Mouse (Mus musculus) embryonic fibroblast, embryonic 13.5 days (primary cell): ENCODE measurements around the gene Hba-x.

Source experiments
- CTCF ChIP-seq: IDR thresholded peaks from 2 replicates; pipeline ENCODE4 v1.5.1; 2011; ENCODE audit warnings: mild to moderate bottlenecking, control low read depth, low read length, moderate library complexity, borderline replicate concordance; ENCODE audit not compliant: insufficient read depth
- POLR2A ChIP-seq: IDR thresholded peaks from 2 replicates; pipeline ENCODE4 v1.6.1; 2011; ENCODE audit warnings: low read depth, mild to moderate bottlenecking, control low read depth, low read length, moderate library complexity

DNA sequence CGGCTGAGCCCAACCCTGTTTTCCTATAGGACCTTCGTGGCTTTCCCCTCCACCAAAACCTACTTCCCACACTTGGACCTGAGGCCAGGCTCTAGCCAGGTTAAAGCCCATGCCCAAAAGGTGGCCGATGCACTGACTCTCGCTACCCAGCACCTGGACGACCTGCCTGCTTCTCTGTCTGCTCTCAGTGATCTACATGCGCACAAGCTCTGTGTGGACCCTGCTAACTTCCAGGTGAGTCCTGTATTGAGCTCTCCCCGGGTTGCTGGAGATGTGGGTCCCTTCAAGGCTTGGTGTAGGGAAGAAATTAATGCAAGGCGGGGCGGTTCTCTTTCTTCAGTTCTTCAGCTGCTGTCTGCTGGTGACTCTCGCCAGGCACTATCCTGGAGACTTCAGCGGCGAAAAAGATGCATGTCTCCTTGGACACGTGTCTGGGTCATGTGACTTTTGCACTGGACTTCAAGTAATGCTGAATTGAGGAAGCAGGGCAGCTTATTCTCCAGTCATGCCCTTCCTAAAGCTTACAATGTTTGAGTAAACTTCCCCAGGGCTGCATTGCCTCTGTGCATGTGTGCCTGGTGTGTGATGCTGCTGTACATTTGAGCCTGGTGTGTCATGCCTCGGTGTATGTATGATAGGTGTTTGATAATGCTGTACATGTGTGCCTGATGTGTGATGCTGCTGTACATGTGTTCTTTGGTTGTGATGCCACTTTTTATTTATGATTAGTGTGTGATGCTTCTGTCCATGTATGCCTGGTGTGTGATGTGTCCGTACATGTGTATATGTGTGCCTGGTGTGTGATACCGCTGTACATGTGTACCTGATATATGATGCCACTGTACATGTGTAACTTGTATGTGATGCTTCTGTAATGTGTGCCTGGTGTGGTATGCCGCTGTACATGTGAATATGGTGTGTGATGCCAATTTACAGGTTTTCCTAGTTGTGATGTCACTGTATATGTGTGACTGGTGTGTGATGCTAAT is 24.4 kb downstream of the Hba-x start:
- no peak for TF ChIP-seq POLR2A
- TF ChIP-seq CTCF: no peak
